Mouse (Mus musculus): ENCODE measurements around the gene Slc25a28.

- TF ChIP-seq POLR2A (IDR thresholded peaks at IDR 0.05; ENCODE audit: borderline replicate concordance, extremely low read depth, low read depth, low read length), result no peak
- no peak for TF ChIP-seq CTCF (IDR thresholded peaks at IDR 0.05; ENCODE audit: insufficient read depth, low read length)
These were observed 29.2 kb downstream of the Slc25a28 start for GRCm38 (mm10) chr19:43645508-43645907.
